Mouse (Mus musculus) myocyte (in vitro differentiated cells): ENCODE results near the gene Gpx7. TPM values are rescaled to one million over a fixed set of nuclear protein-coding genes. Genes with fewer than 3 reads are reported as not detected.

Experiments
- H3K27me3 ChIP-seq: one replicate; pipeline ENCODE4 v1.6.1; 2011; ENCODE audit not compliant: control insufficient read depth, insufficient read depth, insufficient read length
- H3K36me3 ChIP-seq: one replicate; pipeline ENCODE4 v1.6.1; 2011; ENCODE audit not compliant: control insufficient read depth, insufficient read depth
- H3K4me2 ChIP-seq: one replicate; pipeline ENCODE4 v1.6.1; 2011; ENCODE audit warnings: low read depth, control low read depth
- H3K4me3 ChIP-seq: one replicate; pipeline ENCODE4 v1.5.1; 2011; ENCODE audit warnings: mild to moderate bottlenecking, control low read depth, moderate library complexity
- H3K79me2 ChIP-seq: one replicate; pipeline ENCODE4 v1.6.1; 2011; ENCODE audit not compliant: control insufficient read depth, insufficient read depth
- H3ac ChIP-seq: one replicate; pipeline ENCODE4 v1.6.1; 2011; ENCODE audit not compliant: control insufficient read depth, insufficient read length
- CEBPB ChIP-seq: IDR thresholded peaks from 2 replicates; pipeline ENCODE4 v1.6.1; 2011; ENCODE audit warnings: mild to moderate bottlenecking, moderate library complexity; ENCODE audit not compliant: poor library complexity, insufficient read depth, severe bottlenecking
- E2F4 ChIP-seq: IDR thresholded peaks from one replicate; pipeline ENCODE4 v1.6.1; 2011; ENCODE audit warnings: mild to moderate bottlenecking, control low read depth, moderate library complexity; ENCODE audit not compliant: insufficient read depth
- MAX ChIP-seq: IDR thresholded peaks from one replicate; pipeline ENCODE4 v1.6.1; 2011; ENCODE audit warnings: low read depth, mild to moderate bottlenecking, control low read depth
- MYOD1 ChIP-seq, 3 experiments: IDR thresholded peaks; one replicate each; pipeline ENCODE4 v1.6.1; 2011; ENCODE audit warnings: control low read depth in 2 of 3, low read depth in 2 of 3, mild to moderate bottlenecking in 2 of 3, moderate library complexity in 1 of 3; ENCODE audit not compliant: insufficient read length in 2 of 3, control insufficient read depth in 1 of 3
- MYOG ChIP-seq, 3 experiments: IDR thresholded peaks; one replicate each; pipeline ENCODE4 v1.6.1; 2011; ENCODE audit warnings: control low read depth in 2 of 3, low read depth in 2 of 3, mild to moderate bottlenecking in 2 of 3; ENCODE audit not compliant: insufficient read length in 2 of 3, control insufficient read depth in 1 of 3, insufficient read depth in 1 of 3
- POLR2A ChIP-seq: IDR thresholded peaks from one replicate; pipeline ENCODE4 v1.6.1; 2011; ENCODE audit warnings: low read depth, mild to moderate bottlenecking, control low read depth, moderate library complexity; ENCODE audit not compliant: insufficient read length
- POLR2AphosphoS2 ChIP-seq: IDR thresholded peaks from one replicate; pipeline ENCODE4 v1.6.1; 2011; ENCODE audit warnings: low read depth, control low read depth; ENCODE audit not compliant: insufficient read length
- REST ChIP-seq: IDR thresholded peaks from one replicate; pipeline ENCODE4 v1.6.1; 2011; ENCODE audit warnings: mild to moderate bottlenecking, control low read depth, moderate library complexity; ENCODE audit not compliant: insufficient read depth, insufficient read length
- SRF ChIP-seq: IDR thresholded peaks from one replicate; pipeline ENCODE4 v1.6.1; 2011; ENCODE audit warnings: low read depth; ENCODE audit not compliant: control insufficient read depth, insufficient read length
- TCF12 ChIP-seq: IDR thresholded peaks from one replicate; pipeline ENCODE4 v1.6.1; 2011; ENCODE audit warnings: mild to moderate bottlenecking, control low read depth; ENCODE audit not compliant: poor library complexity, insufficient read depth, severe bottlenecking
- TCF3 ChIP-seq: IDR thresholded peaks from one replicate; pipeline ENCODE4 v1.6.1; 2011; ENCODE audit warnings: low read depth, control low read depth; ENCODE audit not compliant: insufficient read length
- USF1 ChIP-seq: IDR thresholded peaks from one replicate; pipeline ENCODE4 v1.6.1; 2011; ENCODE audit warnings: low read depth, mild to moderate bottlenecking, control low read depth, moderate library complexity
- polyA plus RNA-seq: library from polyadenylated mRNA; unstranded; fragments of >200 nt; fragmentation: generic; extraction: Trizol; gene quantifications from one replicate; pipeline ENCODE4 v1.2.1, GENCODE M21; 2012; ENCODE audit warnings: missing spikeins

The Gpx7 gene
- polyA plus RNA-seq, 1 experiment, result 0.34 TPM

DNA sequence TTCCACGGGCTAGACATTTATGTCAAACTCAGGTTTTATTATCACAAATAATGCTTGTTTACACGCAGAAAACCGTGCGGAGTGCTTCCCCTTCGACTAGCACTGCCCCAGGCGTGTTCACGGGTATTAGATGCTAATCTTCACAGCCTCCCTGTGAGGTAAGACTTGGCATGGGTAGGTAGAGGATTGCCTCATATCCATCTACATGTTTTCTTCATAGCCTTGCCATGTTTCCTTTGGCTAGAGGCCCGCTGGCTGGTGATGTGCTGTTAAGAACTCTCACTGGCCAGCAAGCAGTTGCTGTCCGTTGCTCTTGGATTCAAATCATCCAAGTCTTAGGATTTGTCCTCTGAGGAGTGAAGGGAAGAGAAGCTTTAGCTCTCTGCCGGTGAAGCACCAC is 6.4 kb downstream of the Gpx7 start:
- H3K36me3 ChIP-seq, result no peaks in the 10 kb centered on the region
- no peak overlapping the region for H3K4me2 ChIP-seq
- H3K79me2 ChIP-seq, result no peaks in the 10 kb centered on the region
- no peak overlapping the region for H3K4me3 ChIP-seq
- H3K27me3 ChIP-seq, result no peaks in the 10 kb centered on the region
- TF ChIP-seq TCF12 (no peak), POLR2A (no peak), SRF (no peak), MYOD1 (IDR thresholded peaks at IDR 0.05; ENCODE audit: control insufficient read depth in 1 of 3, insufficient read length in 2 of 3, low read depth in 2 of 3) (no peak), MAX (no peak), USF1 (no peak), E2F4 (no peak), CEBPB (no peak), MYOG (IDR thresholded peaks at IDR 0.05; ENCODE audit: control insufficient read depth in 1 of 3, insufficient read depth in 1 of 3, insufficient read length in 2 of 3, low read depth in 2 of 3) (no peak), REST (no peak), POLR2AphosphoS2 (no peak), TCF3 (no peak)
- H3ac ChIP-seq, result no peak overlapping the region

DNA sequence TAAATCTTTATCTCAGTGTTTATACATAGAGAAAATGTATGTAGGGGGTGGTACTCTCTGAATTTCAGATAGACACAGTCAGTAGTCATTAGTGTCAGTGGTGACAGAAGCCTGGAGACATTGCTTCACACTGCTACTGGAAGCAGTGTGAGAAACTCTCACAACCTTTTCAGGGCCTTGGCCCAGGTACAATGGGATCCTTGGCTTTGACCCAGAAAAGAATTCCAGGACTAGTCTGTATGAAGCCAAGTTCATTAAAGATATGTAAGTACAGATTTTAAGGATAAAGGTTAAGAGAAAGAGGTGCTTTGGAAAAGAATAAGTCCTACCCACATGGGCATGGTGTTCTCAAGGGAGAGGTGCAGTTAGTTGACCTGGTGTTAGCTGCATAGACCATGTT is 12.5 kb downstream of the Gpx7 start:
- Histone ChIP-seq H3K79me2 (no peaks in the 10 kb centered on the region), H3K36me3 (no peaks in the 10 kb centered on the region), H3K4me3 (no peak overlapping the region), H3ac (no peak overlapping the region), H3K4me2 (no peak overlapping the region), H3K27me3 (no peaks in the 10 kb centered on the region)
- TF ChIP-seq POLR2A (no peak), USF1 (no peak), MYOD1 (IDR thresholded peaks at IDR 0.05; ENCODE audit: control insufficient read depth in 1 of 3, insufficient read length in 2 of 3, low read depth in 2 of 3) (no peak)

DNA sequence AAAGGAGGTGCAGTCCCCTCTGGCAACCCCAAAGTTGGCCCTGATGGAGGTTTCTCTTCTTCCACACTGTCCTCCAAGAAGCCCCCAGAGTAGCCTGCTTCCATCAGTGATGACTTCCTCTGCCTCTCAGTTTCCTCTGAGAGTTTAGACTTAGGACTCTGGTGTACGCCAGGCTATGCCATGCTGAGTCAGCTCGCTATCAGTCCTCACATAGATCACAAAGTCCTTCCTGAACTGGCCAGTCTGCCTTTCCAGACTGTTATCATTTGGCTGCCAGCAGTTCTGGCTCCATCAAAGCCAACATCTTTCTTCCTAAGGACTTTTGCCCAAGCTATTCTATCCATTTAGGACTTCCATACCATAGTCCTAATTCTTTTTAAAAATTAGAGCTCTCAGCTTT is 14.2 kb downstream of the Gpx7 start:
- Histone ChIP-seq H3K4me3 (no peak overlapping the region), H3K4me2 (no peak overlapping the region), H3K79me2 (no peaks in the 10 kb centered on the region), H3K27me3 (no peaks in the 10 kb centered on the region), H3ac (no peak overlapping the region), H3K36me3 (no peaks in the 10 kb centered on the region)
- TF ChIP-seq TCF3 (no peak), REST (no peak), MYOD1 (IDR thresholded peaks at IDR 0.05; ENCODE audit: control insufficient read depth in 1 of 3, insufficient read length in 2 of 3, low read depth in 2 of 3) (no peak), POLR2A (no peak), MYOG (IDR thresholded peaks at IDR 0.05; ENCODE audit: control insufficient read depth in 1 of 3, insufficient read depth in 1 of 3, insufficient read length in 2 of 3, low read depth in 2 of 3) (no peak), MAX (no peak), TCF12 (no peak)

DNA sequence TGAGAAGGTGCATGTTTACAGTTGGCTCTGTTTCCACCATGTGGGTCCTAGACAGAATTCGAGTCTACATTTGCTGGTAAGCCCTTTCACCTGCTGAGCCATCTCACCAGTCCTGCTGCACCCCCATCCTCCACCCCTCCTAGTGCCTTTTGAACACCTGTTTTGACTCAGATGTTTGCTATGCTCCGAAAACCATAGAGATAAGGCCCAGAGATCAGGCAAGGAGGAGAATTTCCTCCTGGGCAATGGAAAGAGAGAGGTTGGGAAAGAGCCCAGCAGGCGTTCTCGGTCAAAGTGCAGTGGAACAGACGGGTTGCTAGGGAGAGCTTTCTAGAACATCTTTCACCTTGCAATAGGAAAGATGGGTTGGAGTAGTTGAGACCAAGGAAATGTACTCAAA is 15.6 kb downstream of the Gpx7 start:
- H3ac ChIP-seq, result no peak overlapping the region
- H3K79me2 ChIP-seq, result no peaks in the 10 kb centered on the region
- TF ChIP-seq MYOG (IDR thresholded peaks at IDR 0.05; ENCODE audit: control insufficient read depth in 1 of 3, insufficient read depth in 1 of 3, insufficient read length in 2 of 3, low read depth in 2 of 3), result peak in 1 of 3 experiments; percentile 4
- TF ChIP-seq MYOD1 (IDR thresholded peaks at IDR 0.05; ENCODE audit: control insufficient read depth in 1 of 3, insufficient read length in 2 of 3, low read depth in 2 of 3), result peak in 1 of 3 experiments; percentile 38
- no peak for TF ChIP-seq E2F4
- no peaks in the 10 kb centered on the region for H3K27me3 ChIP-seq
- no peak overlapping the region for H3K4me3 ChIP-seq
- no peak overlapping the region for H3K4me2 ChIP-seq
- no peaks in the 10 kb centered on the region for H3K36me3 ChIP-seq

DNA sequence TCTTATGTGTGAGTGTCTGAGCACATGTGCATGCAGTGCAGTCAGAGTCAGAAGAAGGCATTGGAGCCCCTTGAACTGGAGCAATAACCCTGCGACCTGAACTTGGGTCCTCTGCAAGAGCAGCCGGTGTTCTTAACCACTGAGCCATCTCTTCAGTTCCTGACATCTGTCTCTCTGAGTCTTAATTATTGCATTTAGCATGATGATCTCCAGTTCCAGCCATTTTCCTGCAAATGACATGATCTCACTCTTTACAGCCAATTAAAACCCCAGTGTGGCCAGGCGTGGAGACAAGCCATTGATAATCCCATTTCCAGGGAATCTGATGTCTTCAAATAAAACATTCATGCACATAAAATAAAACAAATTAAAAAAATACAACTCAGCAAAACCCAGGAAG is 18.0 kb downstream of the Gpx7 start:
- no peak overlapping the region for H3K4me3 ChIP-seq
- no peak overlapping the region for H3K4me2 ChIP-seq
- no peaks in the 10 kb centered on the region for H3K27me3 ChIP-seq
- no peak for TF ChIP-seq SRF
- TF ChIP-seq CEBPB, result no peak
- no peak for TF ChIP-seq POLR2AphosphoS2
- TF ChIP-seq E2F4, result no peak
- TF ChIP-seq REST, result no peak
- TF ChIP-seq POLR2A, result no peak
- no peak for TF ChIP-seq TCF3
- TF ChIP-seq MYOG (IDR thresholded peaks at IDR 0.05; ENCODE audit: control insufficient read depth in 1 of 3, insufficient read depth in 1 of 3, insufficient read length in 2 of 3, low read depth in 2 of 3), result no peak
- no peak for TF ChIP-seq USF1
- no peak for TF ChIP-seq TCF12
- TF ChIP-seq MYOD1 (IDR thresholded peaks at IDR 0.05; ENCODE audit: control insufficient read depth in 1 of 3, insufficient read length in 2 of 3, low read depth in 2 of 3), result no peak
- no peak for TF ChIP-seq MAX
- no peaks in the 10 kb centered on the region for H3K79me2 ChIP-seq
- H3K36me3 ChIP-seq, result no peaks in the 10 kb centered on the region
- no peak overlapping the region for H3ac ChIP-seq
